Mouse (Mus musculus) heart, postnatal 0 days (tissue): ENCODE measurements around the gene Rarres1. TPM values are rescaled to one million over a fixed set of nuclear protein-coding genes. Genes with fewer than 3 reads are reported as not detected.
A peak's percentile ranks its signal among the peaks of the same experiment; 100 is the strongest.

Source experiments
- ATAC-seq: fragments of 200-750 bp; cut with Nextera tagmentation; 2 replicates; pipeline ENCODE4 v1.8.0; 2017; ENCODE audit warnings: low read depth, moderate number of reproducible peaks, moderate library complexity; ENCODE audit not compliant: insufficient read depth
- DNase-seq: peaks from one replicate; pipeline ENCODE4 v3.0.0-alpha.2; 2016; ENCODE audit warnings: low spot score
- H3K27ac ChIP-seq: fragments of 300-500 bp; sonication (generic); 2 replicates; pipeline ENCODE4 v1.5.1; 2014; ENCODE audit warnings: low read depth, mild to moderate bottlenecking
- H3K27me3 ChIP-seq: fragments of 300-500 bp; sonication (generic); 2 replicates; pipeline ENCODE4 v1.6.1; 2014; ENCODE audit warnings: low read length, mixed read lengths; ENCODE audit not compliant: control insufficient read depth, insufficient read depth
- H3K36me3 ChIP-seq: fragments of 300-500 bp; sonication (generic); replicated peaks from 2 replicates; pipeline ENCODE4 v1.6.1; 2014; ENCODE audit warnings: low read length, mixed read lengths; ENCODE audit not compliant: control insufficient read depth, insufficient read depth
- H3K4me1 ChIP-seq: fragments of 300-500 bp; sonication (generic); 2 replicates; pipeline ENCODE4 v1.6.1; 2014; ENCODE audit warnings: antibody characterized with exemption; ENCODE audit not compliant: control insufficient read depth, insufficient read depth
- H3K4me2 ChIP-seq: fragments of 300-500 bp; sonication (generic); 2 replicates; pipeline ENCODE4 v1.6.1; 2014; ENCODE audit warnings: low read depth, mild to moderate bottlenecking, low read length, moderate library complexity
- H3K4me3 ChIP-seq: fragments of 300-500 bp; sonication (generic); 2 replicates; pipeline ENCODE4 v1.5.1; 2014; ENCODE audit warnings: low read depth, low read length
- H3K9ac ChIP-seq: fragments of 300-500 bp; sonication (generic); replicated peaks from 2 replicates; pipeline ENCODE4 v1.6.1; 2014; ENCODE audit warnings: low read depth, low read length, mixed read lengths
- H3K9me3 ChIP-seq: fragments of 300-500 bp; sonication (generic); replicated peaks from 2 replicates; pipeline ENCODE4 v1.6.1; 2016; ENCODE audit warnings: low read length; ENCODE audit not compliant: control insufficient read depth
- CTCF ChIP-seq: IDR thresholded peaks from 2 replicates; pipeline ENCODE4 v1.5.1; 2016; ENCODE audit warnings: antibody characterized with exemption, control low read depth, low read depth
- EP300 ChIP-seq: IDR thresholded peaks from 2 replicates; pipeline ENCODE4 v1.6.1; 2016; ENCODE audit warnings: antibody characterized with exemption, low read depth
- WGBS: fragments of 180-500 bp; shearing (Covaris S2); extraction: QIAGEN DNeasy Blood & Tissue Kit; methylation state at CpG from one replicate; pipeline ENCODE4 v1.1.7; 2014; 5-methylcytosine and 5-hydroxymethylcytosine counted together
- polyA plus RNA-seq: library from polyadenylated mRNA; unstranded; fragments of >200 nt; fragmentation: Nextera tagmentation; extraction: Ambion mirVana; gene quantifications from 2 replicates; pipeline ENCODE4 v1.2.1, GENCODE M21; 2015
- total RNA-seq: library from RNA; depleted of rRNA; stranded (reverse); fragments of >200 nt; gene quantifications from 2 replicates; pipeline ENCODE4 v1.2.3, GENCODE M21; 2014; ENCODE audit warnings: low replicate concordance; rRNA removed

The Rarres1 gene
- total and polyA plus RNA-seq, 2 experiments from 2014 or later, result 1.1 to 4.0 TPM

DNA sequence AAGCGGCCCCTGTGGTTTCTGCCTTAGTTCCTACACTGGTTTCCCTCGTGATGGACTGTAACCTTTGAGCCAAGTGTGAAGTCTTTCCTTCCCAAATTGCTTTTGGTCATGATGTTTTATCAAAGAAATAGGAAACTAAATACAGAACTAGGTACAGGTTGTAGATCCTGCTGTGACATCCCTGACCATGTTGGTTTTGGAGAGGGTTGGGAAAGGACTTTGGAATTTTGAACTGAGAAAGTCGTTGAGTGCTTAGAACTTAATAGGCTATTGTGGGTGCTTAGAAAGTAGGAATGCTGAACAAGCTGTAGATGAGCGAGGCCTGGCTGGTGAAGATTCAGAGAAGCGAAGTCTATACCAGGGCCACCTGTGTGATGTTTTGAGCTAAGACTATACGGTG, 81.3 kb downstream of the Rarres1 start:
- H3K36me3 ChIP-seq, result peaks cover 61% of the 10 kb centered on the region
- DNase-seq (no peak), ATAC-seq (no peak)
- no peak overlapping the region for H3K9ac ChIP-seq
- TF ChIP-seq CTCF (no peak), EP300 (no peak)
- WGBS, result 90% methylated on average over 6 of the region's 6 CpGs
- no peak overlapping the region for H3K27ac ChIP-seq
- no peaks in the 10 kb centered on the region for H3K27me3 ChIP-seq
- no peak overlapping the region for H3K4me3 ChIP-seq
- H3K9me3 ChIP-seq, result no peaks in the 10 kb centered on the region
- H3K4me2 ChIP-seq, result no peak overlapping the region
- peaks cover 4% of the 10 kb centered on the region; the same call in 1 of the 2 replicates for H3K4me1 ChIP-seq

DNA sequence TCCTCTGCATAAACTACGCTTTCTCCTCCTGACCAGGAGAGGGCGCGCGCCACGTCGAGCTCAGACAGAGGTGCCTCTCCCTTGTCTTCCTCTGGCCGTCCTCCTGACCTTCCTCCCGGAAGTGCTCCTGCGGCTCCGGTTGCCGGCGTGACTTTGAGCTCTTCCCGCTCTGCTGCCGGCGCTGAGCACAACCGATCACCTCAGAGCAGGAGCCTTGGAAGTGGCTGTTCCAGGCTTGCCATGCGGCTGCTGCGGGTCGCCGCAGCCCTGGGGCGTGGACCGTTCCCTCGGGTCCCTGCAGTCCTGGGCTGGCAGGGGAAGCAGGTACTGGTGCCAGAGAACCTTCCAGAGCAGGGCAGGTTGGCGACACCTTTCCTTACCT, 85.3 kb downstream of the Rarres1 start, which contains the start of gene Gfm1:
Gene Gfm1, plus strand, starts transcription at position 98 of the 382 bp plus-strand sequence.
- H3K9ac ChIP-seq, result peak within 1 kb of the TSS; percentile 91
- H3K36me3 ChIP-seq, result peaks cover 27% of the 10 kb centered on the region
- peak within 1 kb of the TSS; percentile 78 for H3K27ac ChIP-seq
- under 1% methylated on average over 24 of the region's 24 CpGs for WGBS
- no peaks in the 10 kb centered on the region for H3K9me3 ChIP-seq
- DNase-seq, result peak; percentile 89
- peak within 1 kb of the TSS; percentile 100 for H3K4me3 ChIP-seq
- H3K4me1 ChIP-seq, result peaks cover 4% of the 10 kb centered on the region; the same call in 1 of the 2 replicates
- no peaks in the 10 kb centered on the region for H3K27me3 ChIP-seq
- peak within 1 kb of the TSS; percentile 88 for H3K4me2 ChIP-seq
- TF ChIP-seq EP300 (no peak), CTCF (peak; percentile 96)
- ATAC-seq, result peak; percentile 95

DNA sequence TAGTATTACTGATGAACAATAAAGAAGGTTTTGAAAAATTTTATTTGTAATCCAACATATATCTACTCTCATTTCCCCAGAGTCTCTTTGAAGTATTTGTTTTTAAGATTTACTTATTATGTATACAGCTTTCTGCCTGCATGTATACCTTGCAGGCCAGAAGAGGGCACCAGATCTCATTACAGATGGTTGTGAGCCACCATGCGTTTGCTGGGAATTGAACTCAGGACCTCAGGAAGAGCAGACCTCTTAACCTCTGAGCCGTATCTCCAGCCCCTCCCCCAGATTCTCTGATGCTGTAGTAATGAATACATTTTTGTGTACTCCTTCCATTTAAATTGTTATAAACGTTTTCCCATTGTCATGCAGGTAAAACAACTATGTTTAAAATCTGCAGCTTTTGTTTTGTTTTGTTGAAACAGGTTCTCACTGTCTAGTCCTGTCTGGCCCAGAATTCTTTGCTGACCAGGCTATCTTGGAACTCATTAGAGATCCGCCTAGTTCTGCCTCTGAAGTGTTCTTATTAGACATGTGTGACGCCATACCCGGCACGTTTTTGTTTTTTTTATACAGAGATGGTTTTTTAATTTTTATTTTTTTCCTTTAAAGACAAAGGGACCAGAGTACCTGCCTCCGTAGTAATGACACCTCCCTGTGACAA, 85.9 kb downstream of the Rarres1 start:
- Histone ChIP-seq H3K4me3 (peak overlapping the region; percentile 100), H3K9ac (no peak overlapping the region), H3K27ac (no peak overlapping the region), H3K4me1 (peaks cover 4% of the 10 kb centered on the region; the same call in 1 of the 2 replicates), H3K9me3 (no peaks in the 10 kb centered on the region), H3K36me3 (peaks cover 27% of the 10 kb centered on the region), H3K4me2 (peak overlapping the region; percentile 88), H3K27me3 (no peaks in the 10 kb centered on the region)
- TF ChIP-seq CTCF (peak; percentile 21; the same call in 1 of the 2 replicates), EP300 (no peak)
- DNase-seq (no peak), ATAC-seq (peak; percentile 31; the same call in 1 of the 2 replicates)
- WGBS, result 29% methylated on average over 8 of the region's 8 CpGs

Other genes starting within 250 kb of the Rarres1 start
- 153 and 221 TPM in 2 replicates for gene Mlf1, start 141.4 kb downstream of the Rarres1 start, total RNA-seq
- 609 and 675 TPM in 2 replicates for gene Mlf1, start 141.4 kb downstream of the Rarres1 start, polyA plus RNA-seq
- gene Gm17402, start 140.4 kb downstream of the Rarres1 start, total RNA-seq, result not detected in 2 replicates
- not detected in 2 replicates for gene Gm17402, start 140.4 kb downstream of the Rarres1 start, polyA plus RNA-seq
- gene Gfm1, start 85.4 kb downstream of the Rarres1 start, total RNA-seq, result 118 and 147 TPM in 2 replicates
- gene Gfm1, start 85.4 kb downstream of the Rarres1 start, polyA plus RNA-seq, result 120 and 134 TPM in 2 replicates
- gene Lxn, start 51.6 kb downstream of the Rarres1 start, total RNA-seq, result 10.2 and 22.5 TPM in 2 replicates
- gene Lxn, start 51.6 kb downstream of the Rarres1 start, polyA plus RNA-seq, result 44.1 and 47.2 TPM in 2 replicates
- gene Mfsd1, start 67.2 kb upstream of the Rarres1 start, total RNA-seq, result 27.9 and 33.3 TPM in 2 replicates
- gene Mfsd1, start 67.2 kb upstream of the Rarres1 start, polyA plus RNA-seq, result 27.4 and 28.3 TPM in 2 replicates